Mouse (Mus musculus): Measurements from ENCODE around the gene Wwc1.

Gene Wwc1

DNA sequence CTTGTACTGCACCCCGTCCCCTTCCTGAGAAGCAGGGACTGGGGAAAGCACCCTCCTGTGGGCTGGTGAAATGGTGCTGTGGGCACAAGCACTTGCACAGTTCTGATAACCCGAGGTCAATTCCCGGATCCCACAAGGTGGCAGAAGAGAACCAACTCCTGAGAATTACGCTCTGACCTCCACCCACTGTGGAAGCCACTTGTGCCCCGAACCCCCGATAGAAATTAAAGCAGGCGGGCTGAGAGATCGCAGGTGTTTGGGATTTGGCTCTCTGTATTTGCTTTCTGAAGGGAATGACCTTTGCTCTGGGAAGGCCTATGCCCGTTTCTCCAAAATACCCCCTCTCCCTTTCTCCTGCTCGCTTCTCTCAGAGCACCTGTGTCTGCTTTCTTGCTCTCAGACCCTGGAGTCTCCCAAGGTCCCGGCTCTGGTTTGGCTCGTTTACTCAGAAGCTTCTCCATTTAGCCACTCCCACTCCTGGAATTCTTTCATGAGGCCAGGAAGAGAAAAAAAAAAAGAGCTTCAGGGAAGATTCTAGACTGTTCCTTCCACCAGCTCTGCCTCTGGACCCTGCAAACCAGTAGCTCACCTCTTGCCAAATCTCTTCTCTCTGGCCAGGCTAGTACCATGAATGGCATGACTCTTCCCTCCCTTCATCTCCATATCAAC is 58.0 kb downstream of the Wwc1 start:
- ChIA-PET CTCF (interaction anchor here (0.5 to 1.7 kb wide), 6 partner anchors 25 to 615 kb away, joined by 3 to 10 read pairs (median 3); no protein-coding TSS in a partner anchor), POLR2A (interaction anchor here in 3 of 4 experiments (0.6 to 2.2 kb wide), 9 partner anchors 13 to 537 kb away, joined by 3 to 7 read pairs (median 3); no protein-coding TSS in a partner anchor)

DNA sequence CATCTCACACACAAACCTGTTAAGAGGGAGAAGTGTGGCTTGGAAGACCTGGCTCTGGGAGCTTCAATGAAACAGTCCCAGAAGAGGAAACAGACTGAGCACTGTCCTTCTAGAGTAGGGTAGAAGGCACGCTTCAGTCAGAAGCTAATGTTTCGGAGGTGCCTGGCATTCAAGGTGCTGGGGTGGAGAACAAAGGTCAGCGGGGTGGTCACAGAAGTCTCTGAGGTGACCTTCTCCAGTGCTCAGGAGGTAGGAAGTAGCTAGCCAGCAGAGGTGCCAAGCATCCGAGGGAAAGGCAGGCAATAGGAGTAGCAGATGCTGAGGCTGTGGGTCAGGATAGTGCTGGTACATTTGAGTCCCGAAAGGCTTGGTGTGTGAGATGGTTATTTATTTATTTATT is 59.6 kb downstream of the Wwc1 start:
- ChIA-PET POLR2A (interaction anchor here in 2 of 4 experiments (0.5 to 0.8 kb wide), 2 partner anchors 9 to 79 kb away, joined by 3 to 4 read pairs; no protein-coding TSS in a partner anchor), CTCF (interaction anchor here in 2 of 4 experiments (0.5 to 0.7 kb wide), 2 partner anchors 43 to 57 kb away, joined by 3 read pairs; no protein-coding TSS in a partner anchor)

DNA sequence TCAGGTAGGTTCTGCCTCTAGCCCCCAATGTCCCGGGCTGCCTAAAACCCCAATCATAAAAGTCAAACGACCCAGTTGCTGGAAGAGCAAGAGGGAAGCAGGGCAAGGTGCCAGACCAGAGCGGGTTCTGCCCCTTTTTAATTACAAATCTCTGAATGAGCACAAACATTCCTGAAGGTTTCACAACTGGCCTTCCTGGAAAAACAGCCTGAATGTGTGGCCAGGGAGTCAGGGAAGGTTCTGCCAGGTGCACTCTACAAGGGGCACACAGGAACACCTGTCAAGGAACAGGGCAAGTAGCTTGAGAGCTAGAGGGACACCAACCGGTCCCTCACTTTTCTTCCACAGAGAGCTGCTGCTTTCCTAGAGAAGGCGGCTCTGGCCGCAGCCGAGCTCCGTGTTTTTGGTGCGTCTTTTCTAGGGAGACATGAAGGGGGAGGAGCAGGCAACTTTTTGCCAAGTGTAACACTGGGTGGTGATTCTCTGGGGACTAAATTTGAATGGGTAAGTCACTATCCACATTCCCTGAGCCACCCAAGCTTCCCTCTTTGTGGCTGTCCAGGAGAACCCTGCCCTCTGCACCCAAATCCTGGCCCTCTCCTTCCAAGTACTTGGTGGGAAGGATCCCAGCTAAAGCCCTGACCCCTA is 60.3 kb downstream of the Wwc1 start:
- ChIA-PET CTCF (interaction anchor here in 2 of 4 experiments (0.5 to 0.6 kb wide), 4 partner anchors 28 to 585 kb away, joined by 3 read pairs; no protein-coding TSS in a partner anchor), POLR2A (interaction anchor here in 1 of 4 experiments (0.7 kb wide), 1 partner anchor 150 kb away, joined by 3 read pairs; no protein-coding TSS in a partner anchor)

DNA sequence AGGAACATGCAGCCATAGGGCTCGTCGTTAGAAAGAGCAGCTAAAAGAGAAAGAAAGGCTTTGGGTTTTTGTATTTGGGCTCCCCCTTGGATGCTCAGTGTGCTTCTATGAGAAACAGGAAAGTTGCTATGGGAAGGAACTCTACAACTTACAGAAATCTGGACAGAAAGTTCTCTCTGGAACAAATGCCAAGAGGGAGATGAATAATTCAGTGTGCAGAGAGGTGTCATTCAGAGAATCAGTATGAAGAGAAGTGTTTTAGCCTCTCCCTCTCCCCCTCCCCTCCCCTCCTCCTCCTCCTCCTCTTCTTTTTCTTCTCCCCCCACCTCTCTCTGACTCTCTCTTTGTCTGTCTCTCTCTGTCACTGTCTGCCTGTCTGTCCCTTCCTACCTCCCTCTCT is 60.9 kb downstream of the Wwc1 start:
- CTCF ChIA-PET: no interaction called here

DNA sequence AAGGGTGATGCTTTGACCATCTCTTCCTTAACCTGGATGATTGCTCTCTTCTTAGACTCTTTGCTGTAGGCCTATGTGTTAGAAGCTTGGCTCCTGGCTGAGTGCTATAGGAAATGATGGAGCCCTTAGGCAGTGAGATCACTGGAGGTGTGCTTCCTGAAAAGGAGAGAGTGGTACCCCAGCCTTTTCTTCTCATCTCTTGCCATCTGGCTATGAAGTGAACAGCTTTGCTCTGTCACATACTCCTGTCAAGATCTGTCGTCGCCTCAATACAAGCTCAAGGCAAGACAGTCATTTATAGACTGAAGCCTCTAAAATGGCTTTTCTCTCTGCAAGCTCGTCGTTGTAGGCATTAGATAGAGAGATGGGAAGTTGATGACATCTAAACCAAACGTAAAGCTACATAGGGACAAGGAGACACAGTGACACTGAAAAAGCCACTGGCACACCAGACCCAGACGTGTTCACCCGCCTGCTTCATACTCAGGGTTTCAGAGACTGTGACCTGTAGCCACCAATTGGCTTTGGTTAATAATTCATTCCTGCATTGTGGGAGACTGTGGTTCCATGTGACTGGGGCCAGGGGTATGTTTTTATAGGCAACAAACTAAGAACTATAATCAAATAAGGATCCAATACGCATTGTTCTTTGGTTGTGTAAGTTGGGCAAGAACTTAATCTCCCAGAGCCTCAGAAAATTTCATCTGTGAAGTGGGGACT is 63.7 kb downstream of the Wwc1 start:
- ChIA-PET CTCF (no interaction called here), POLR2A (interaction anchor here in 1 of 4 experiments (0.9 to 1.8 kb wide), 3 partner anchors 10 to 63 kb away, joined by 3 to 6 read pairs (median 5); no protein-coding TSS in a partner anchor)

More for the DNA sequence above, 60.9 kb downstream of the Wwc1 start:
- POLR2A ChIA-PET: no interaction called here

DNA sequence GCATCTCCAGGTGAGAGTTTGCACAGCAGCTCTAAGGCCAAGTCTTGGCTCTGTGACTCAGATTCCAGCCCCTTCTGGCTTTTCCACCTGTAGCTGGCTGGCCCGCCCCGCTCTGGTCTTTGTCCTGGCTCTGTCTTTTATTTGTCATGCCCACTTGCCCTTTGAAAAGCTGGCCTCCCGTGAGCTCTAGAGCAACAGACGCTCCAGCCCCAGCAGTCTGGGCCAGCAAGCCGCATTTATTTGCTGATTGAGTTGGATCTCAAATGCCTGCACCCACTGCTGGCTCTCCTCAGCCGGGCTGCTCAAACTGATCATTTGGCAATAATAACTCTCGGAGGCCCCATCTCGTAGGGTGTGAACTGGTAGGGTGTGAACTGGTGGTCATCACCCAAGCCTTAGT is 64.8 kb downstream of the Wwc1 start:
- POLR2A ChIA-PET: interaction anchor here (0.8 to 1.8 kb wide), 7 partner anchors 9 to 33 kb away, joined by 3 to 6 read pairs (median 3); no protein-coding TSS in a partner anchor
- CTCF ChIA-PET: no interaction called here

DNA sequence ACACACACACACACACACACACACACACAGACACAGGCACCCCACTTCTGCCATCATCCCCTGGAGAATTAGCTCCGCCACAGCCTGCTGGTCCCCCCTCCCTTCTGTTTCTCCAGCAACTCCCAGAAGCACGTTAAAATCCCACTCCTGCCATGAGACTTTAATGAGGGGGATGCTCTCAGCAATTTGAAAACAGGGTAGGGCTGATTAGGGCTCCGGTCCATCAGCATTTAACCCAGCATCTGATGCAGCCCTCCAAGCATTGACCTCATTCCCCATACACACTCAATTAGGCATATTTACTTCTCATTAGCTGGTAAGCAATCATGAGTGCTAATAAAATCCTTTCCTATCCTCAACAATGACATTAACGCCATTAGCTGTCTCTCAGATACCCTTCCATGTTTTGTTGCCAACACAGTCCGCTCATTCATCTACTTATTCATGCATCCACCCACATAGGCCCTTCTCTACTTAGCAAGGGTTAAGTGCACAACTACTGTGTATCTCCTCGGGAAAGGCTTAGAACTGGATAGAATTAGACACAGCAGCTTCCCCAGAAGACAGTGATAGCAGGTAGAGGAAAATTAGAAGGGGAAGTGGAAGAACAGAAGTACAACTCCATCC is 66.8 kb downstream of the Wwc1 start:
- POLR2A ChIA-PET: interaction anchor here in 1 of 4 experiments (0.6 to 1.6 kb wide), 2 partner anchors 10 to 122 kb away, joined by 4 to 6 read pairs; no protein-coding TSS in a partner anchor
- CTCF ChIA-PET: interaction anchor here in 2 of 4 experiments (0.6 to 1.6 kb wide), 2 partner anchors 44 to 88 kb away, joined by 3 to 4 read pairs; no protein-coding TSS in a partner anchor

DNA sequence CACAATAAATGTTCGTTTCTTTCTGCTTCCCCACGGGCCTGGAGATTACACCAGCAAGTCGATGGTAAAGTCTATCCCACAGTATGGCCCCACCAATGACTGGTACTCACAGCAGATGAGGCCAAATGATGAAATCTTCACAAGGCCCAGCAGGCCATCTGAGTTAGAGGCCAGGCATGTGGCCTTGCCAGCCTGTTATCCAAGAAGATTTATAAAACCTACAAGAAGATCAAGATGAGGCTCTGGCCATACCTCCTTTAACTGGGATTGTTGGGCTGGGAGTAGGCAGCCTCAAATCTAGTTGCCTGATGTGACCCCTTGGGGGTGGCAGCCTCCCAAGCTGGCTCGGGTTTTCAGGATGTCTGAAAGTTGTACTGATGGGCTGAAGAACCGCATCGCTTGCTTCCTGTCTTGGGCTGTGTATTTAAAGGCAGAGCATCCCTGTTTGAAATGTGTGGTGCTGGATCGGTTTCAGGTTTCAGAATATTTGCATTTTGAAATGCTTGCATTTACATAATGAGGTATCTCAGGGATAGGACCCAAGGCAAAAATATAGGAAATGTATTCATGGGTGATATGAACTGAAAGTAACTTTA is 75.3 kb downstream of the Wwc1 start:
- CTCF ChIA-PET: no interaction called here
- POLR2A ChIA-PET: no interaction called here

DNA sequence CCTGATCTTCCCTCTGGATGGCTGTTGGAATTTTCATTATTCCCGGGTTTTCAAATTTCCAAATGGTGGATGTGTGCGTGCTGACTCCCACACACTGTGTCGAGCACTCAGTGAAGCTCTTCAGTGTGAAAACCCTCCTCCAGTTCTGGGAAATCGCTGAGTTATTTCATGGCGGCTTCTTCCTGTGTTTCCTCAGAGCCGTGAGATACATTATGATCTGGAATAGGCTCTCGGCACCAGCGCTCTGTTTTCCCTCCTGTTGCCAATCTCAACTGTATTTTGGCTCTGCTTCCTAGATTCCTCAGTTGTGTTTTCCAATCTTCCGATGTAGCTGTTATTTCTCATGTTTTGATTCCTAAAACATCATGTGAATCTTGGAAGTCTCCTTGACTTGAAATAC is 77.2 kb downstream of the Wwc1 start:
- ChIA-PET POLR2A (interaction anchor here in 1 of 4 experiments (1.0 to 1.4 kb wide), 3 partner anchors 8 to 12 kb away, joined by 3 to 4 read pairs (median 3); no protein-coding TSS in a partner anchor), CTCF (no interaction called here)

DNA sequence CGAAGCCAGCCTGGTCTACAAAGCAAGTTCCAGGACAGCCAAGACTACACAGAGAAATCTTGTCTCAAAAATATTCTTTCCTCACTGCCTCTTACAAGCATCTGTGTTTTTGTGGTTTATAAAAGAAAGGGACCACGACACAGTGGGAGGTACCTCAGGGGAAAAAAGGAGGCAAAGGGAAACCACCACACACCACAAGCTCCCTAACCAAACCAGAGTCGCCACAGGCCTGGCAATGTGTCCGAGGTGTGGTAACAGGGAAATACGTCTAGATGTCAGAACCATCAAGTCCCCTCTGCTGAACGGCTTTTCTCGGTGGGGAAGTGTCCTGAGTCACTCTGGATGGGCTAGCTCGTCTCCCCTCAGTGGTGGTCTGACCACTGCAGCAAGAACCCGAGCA is 80.4 kb downstream of the Wwc1 start:
- CTCF ChIA-PET: interaction anchor here in 3 of 4 experiments (0.6 to 1.4 kb wide), 4 partner anchors 9 to 101 kb away, joined by 4 to 5 read pairs (median 4); no protein-coding TSS in a partner anchor
- POLR2A ChIA-PET: no interaction called here

DNA sequence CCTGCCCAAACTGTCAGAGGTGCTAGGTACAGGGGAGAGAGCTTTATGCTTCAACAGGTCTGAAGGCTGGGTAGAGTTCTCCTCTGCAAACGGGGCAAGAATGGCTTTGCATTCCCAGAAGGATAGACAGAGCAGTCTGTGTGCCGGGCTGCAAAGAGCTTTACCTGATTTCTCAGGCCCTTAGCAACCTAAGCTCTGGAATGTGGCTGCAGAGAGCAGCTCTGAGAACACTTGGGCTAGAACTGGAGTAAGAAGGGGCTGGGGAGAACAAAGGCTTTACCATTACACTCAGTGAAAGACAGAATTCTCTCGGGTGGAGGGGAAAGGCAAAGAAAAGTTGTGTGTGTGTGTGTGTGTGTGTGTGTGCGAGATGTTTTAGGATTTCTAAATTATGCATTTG is 86.9 kb downstream of the Wwc1 start:
- CTCF ChIA-PET: interaction anchor here in 2 of 4 experiments (0.6 to 1.7 kb wide), 2 partner anchors 41 to 1576 kb away, joined by 3 to 4 read pairs; no protein-coding TSS in a partner anchor
- POLR2A ChIA-PET: interaction anchor here in 2 of 4 experiments (0.7 to 1.8 kb wide), 7 partner anchors 10 to 86 kb away, joined by 3 to 4 read pairs (median 3); no protein-coding TSS in a partner anchor

DNA sequence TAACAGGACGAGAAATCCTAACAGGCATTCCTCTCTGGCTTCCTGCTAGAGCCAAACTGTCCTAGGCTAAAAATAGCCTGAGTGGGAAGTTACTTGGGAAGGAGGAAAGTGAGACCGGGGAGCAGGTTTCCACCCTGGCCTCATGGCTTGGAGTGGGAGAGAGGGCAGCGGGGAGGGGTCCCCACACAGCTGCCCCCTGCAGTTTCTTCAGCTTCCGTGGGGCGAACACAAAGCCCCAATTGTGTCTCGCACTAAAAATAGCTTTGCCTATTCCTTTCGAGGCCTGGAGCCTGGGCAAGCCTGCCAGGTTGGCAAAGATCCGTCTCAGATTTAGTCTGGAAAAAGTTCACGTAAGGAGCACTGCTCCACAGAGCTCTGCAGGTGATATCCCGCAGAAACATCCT is 87.3 kb downstream of the Wwc1 start:
- ChIA-PET CTCF (interaction anchor here in 2 of 4 experiments (0.6 to 1.7 kb wide), 2 partner anchors 40 to 1576 kb away, joined by 3 to 4 read pairs; no protein-coding TSS in a partner anchor), POLR2A (interaction anchor here in 3 of 4 experiments (0.7 to 1.8 kb wide), 7 partner anchors 10 to 86 kb away, joined by 3 to 6 read pairs (median 3); no protein-coding TSS in a partner anchor)

DNA sequence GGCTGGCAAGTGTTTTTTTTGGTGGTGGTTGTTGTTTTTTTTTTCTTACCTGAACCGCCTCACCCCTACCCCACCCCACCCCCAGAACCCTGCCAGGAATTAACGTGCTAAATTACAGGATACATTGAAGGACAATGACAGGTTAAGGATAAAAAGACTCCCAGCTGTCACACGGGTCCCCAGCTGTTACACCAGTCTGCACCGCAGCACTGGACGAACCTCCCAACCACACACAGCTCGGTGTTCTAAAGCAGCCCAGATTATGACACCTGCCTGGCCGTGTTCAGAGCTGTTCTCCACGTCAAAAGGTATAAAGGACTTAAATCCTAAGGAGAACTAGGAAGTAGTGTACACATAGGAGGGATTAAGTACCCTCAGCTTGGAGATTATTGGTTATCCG is 88.0 kb downstream of the Wwc1 start:
- ChIA-PET POLR2A (interaction anchor here in 3 of 4 experiments (0.5 to 1.8 kb wide), 10 partner anchors 12 to 1094 kb away, joined by 3 to 7 read pairs (median 4); no protein-coding TSS in a partner anchor), CTCF (interaction anchor here in 3 of 4 experiments (0.7 to 1.7 kb wide), 3 partner anchors 28 to 109 kb away, joined by 3 to 4 read pairs (median 3); no protein-coding TSS in a partner anchor)

DNA sequence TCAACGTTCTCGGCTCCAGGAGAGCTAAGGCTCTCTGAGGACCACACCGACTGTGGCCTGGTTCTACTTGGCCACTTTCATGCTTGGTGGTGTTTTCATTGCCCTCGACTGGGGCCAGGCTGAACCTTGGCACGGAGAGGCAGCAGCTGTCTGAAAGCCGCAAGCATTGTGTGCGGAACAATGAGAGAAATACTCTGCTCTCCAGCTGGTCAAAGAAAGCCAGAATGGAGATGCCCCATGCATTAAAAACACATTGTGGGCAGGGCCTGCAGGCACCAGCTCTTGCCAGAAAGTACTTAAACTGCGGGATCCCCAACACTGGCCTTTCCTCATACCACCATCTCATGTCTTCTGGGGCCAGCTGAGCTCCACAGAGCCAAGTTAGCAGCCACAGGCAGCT is 91.5 kb downstream of the Wwc1 start:
- ChIA-PET POLR2A (interaction anchor here in 1 of 4 experiments (1.3 kb wide), 1 partner anchor 10 kb away, joined by 4 read pairs; no protein-coding TSS in a partner anchor), CTCF (interaction anchor here in 2 of 4 experiments (1.0 kb wide), 2 partner anchors 112 kb away, joined by 3 read pairs; no protein-coding TSS in a partner anchor)

DNA sequence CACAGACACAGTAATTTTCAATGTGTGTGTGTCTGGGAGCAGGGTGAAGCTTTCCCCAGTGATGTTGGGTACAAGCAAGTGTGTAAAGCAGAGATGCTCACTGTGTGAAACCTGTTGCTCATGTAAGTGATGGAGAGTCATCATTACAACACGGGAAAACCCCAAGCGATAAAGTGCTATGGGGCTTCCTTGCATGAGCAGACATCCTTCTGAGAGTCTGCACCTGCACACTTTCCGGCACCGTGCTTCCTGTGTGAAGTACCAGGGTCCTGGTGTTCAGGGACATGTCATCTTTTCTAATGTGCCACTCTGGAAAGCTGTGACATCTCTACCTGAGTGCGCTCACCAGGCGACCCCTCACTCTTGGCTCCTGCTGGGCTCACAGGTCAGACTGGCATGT is 97.5 kb downstream of the Wwc1 start:
- CTCF ChIA-PET: no interaction called here
- POLR2A ChIA-PET: no interaction called here

DNA sequence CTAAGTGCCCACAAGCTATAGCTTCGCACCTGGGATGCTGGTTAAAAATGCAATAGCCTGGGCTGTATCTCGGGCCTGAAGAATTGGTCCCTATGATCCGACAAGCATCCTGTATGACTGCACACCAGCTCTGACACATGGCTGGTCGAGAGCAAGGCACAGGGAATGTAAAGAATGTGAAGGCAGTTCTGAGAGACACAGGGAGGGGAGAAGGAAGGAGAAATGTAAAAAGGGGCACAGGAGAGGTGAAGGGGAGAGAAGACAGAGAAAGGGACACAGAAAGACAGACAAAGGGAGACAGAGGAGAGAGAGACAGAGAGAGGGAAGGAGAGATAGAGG is 101.8 kb downstream of the Wwc1 start:
- ChIA-PET CTCF (no interaction called here), POLR2A (interaction anchor here in 1 of 4 experiments (1.6 kb wide), 1 partner anchor 10 kb away, joined by 4 read pairs; no protein-coding TSS in a partner anchor)

DNA sequence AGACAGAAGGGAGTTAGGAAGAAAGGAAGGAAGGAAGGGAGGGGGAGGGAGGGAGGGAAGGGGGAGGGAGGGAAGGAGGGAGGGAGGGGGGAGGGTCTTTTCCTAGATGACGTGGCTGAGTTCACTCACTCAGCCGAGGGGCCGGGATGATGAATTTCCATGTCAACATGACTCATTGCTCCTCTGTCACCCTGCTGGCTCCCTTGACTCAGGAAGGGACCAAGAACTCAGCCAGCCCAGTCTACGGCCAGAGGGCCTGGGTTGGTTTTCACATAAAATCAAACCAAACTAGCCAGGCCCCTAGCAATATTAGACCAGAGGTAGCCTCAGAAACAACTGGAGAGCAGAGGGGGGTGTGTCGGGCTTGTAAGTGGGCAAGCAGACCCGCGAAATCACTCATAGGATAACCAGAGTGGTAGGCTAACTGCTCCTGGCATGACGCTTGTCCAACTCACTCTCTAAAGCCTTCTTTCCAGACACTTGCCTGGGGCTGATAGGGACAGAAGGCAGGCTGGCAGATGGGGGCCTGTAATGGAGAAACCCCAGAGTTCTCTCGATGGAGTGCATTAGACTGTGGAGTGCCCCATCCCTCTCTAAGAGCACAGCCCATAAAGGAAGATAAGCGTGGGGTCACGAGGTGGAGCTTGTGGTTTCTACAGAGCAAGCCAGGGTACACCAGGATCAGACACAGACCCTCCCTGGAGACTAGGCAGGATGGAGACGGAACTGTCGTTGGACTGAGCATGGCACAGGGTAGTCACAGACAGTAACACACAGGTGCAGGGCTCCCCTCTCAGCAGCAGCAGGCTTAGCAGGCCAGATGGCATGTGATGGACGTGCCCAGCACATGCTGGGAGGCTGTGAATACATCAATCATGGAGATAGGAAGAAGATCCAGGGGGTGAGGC is 102.4 kb downstream of the Wwc1 start:
- ChIA-PET CTCF (interaction anchor here in 1 of 4 experiments (0.6 kb wide), 1 partner anchor 363 kb away, joined by 3 read pairs; no protein-coding TSS in a partner anchor), POLR2A (interaction anchor here in 1 of 4 experiments (1.6 kb wide), 1 partner anchor 11 kb away, joined by 4 read pairs; no protein-coding TSS in a partner anchor)
